Mouse (Mus musculus): ENCODE measurements around the gene Slc16a9. TPM values are rescaled to one million over a fixed set of nuclear protein-coding genes. Genes with fewer than 3 reads are reported as not detected.
"Not testable (repeated sequence)": the region's sequence is repeated elsewhere in the genome, so short reads cannot be mapped to it uniquely, and the experiment has no call there.

Gene Slc16a9
- not detected for polyA plus RNA-seq (2017; shearing (Covaris generic))

DNA sequence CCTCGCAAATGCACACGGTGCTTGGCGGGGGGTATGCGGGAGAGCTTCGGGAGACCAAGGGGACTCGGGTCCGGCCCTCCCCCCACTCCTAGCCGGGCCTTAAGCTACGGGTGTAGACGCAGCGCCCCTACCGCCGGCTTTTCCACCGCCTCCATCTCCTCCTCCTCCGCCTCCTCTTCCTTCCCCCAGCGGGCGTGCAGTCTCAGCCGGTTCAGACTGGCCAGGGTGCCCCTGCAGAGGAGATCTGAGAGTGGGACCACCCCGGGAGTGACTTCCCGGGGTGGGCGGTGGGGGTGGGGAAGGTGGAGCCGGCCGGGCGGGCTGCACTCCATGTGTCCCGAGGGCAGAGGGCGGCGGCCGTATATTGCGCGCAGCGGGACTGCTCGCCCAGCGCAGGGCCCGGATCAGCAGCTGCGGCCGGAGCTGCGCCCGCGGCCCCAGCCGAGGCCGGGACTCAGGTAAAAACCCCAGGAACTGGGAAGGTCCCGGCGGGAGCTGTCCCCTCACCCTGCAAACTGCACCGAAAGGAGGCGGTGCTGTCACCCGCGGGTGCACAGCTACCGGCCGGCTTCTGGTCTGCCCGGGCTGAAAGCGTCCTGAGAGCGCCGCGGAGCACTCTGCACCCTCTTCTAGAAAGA is at the start of gene Slc16a9:
Gene Slc16a9 (plus strand): TSS at position 180 of the 638 bp plus-strand sequence.
- no peak for ATAC-seq

DNA sequence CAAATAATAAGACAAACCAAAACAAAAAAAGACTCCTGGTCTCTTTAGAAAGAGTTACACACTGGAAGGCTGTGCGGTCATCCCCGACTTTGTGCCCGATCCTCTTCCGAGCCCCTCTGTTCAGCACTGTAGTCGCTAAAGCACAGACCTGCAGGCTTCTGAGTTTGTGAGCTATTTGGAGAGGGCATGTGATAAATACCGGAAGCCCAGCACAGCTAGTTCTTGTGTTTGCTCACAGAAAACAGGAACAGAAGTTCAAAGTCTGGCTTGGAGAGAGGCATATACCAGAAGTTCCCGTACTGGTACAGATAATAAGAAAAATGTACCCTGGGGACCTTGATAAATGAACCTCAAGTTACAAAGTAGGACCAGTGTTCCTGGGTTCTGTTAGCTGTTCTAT is 49.6 kb upstream of the Slc16a9 start:
- no peak for ATAC-seq

DNA sequence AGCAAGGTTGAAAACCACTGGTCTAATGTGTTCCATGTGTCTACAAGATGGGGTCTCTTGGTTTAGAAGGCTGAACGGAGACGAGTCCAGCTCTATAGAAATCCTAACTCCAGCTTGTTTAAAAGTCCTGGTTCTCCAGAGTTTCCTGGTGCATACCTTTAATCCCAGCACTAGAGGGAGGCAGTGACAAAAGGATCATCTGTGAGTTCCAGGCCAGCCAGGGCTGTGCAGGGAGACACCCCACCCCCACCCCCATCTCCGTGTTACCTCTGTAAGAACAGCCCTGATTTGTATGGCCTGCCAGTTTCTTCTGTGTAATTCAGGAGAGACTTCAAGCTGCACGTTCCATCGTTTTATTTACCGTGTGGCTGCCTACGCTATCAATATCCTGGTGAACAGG is 49.1 kb upstream of the Slc16a9 start:
- no peak for ATAC-seq

DNA sequence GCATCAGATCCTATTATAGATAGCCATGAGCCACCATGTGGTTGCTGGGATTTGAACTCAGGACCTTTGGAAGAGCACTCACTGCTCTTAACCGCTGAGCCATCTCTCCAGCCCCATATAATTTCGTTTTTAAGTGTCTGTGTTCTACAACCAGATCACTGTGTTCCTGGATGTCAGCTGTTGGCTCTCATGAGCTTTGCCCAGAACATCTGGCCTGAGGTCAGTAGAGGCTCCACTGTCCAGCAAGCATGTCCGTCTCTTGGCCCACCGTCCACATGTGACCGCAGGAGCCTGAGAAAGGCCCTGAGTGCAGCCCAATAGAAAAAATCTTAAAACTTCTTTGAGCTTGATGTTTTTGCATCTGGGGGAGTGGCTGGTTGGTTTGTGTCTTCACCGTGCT is 48.2 kb upstream of the Slc16a9 start:
- no peak for ATAC-seq

DNA sequence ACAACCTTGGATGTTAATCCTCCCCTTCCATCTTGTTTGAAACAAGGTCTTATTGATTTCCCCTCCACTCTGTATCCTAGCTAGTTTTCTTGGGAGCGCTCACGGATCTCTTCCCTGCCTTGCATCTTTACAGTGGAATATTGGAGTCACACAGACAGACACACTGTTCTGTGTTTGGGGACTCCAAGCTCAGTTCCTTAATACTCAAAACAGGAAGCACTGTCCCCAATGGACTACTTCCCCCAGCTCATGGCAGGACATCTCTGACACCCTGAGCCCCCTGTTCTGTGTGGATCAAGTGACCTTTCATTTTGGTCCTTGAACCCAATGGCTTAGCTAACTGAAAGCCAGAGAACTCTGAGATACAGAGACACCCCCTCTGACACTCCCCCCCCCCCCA is 47.3 kb upstream of the Slc16a9 start:
- no peak for ATAC-seq

DNA sequence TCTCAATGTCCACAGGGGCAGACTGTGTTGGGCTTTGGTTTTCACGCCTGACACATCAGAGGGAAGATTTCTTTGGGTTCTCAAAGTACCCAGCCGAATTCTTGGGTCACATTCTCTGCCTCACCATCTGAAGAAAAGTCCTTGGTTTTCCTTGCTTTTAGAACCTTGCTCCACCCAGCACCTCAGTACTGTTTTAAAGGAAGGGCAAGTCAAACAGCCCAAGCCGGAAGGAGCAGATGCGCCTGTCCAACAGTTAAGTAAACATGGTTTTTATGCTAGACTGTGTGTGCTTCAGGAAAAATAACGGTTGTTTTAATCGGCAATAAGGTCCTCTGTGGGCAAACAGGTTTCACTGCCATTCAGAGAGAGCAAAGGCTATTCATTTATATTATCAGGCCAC is 46.9 kb upstream of the Slc16a9 start:
- ATAC-seq: no peak

DNA sequence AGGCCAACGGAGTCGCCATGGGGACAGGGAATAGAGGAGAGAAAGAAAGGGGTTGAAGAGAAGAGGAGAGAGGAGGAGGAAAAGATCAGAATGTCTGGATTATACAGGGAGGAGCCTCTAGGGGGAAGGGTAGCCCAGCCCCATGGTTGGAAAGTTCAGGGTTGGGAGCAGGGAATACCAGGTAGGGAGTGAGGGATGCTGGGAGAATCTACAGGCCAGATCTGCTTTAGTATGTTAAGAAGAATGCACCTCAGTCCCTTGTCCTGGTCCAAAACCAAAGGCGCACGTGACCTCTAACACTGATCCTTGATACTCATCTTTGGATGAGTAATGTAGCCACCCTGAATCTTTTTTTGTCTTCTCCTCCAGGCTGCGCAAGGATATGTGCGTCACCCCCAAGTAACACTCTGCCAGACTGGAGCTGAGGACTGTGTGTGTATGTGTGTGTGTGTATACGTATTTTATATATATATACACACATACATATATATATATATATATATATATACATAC is 45.9 kb upstream of the Slc16a9 start:
- ATAC-seq: no peak

DNA sequence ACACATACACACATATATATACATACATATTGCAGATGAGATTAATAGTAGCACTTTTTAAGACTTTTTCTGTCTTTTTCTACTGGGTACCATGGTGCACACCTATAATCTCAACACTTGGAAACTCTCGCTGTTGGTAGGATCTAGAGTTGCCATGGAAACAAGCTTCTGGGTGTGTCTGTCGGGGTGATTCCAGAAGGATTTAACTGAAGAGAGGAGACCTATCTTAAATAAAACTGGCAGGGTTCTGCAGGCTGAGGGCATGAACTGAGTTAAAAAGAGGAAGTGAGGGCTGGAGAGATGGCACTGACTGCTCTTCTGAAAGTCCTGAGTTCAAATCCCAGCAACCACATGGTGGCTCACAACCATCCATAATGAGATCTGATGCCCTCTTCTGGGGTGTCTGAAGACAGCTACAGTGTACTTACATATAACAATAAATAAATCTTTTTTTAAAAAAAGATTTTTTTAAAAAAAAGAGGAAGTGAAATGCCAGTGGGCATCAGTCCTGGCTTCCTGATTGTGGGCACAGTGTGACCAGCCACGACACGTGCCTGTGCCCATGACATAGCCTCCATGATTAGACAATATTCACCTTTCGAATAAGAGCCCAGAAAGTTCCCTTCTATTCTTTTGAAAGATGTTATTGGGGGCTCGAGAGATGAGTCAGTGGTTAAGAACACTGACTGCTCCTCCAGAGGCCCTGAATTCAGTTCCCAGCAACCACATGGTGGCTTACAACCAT is 45.3 kb upstream of the Slc16a9 start:
- no peak for ATAC-seq

DNA sequence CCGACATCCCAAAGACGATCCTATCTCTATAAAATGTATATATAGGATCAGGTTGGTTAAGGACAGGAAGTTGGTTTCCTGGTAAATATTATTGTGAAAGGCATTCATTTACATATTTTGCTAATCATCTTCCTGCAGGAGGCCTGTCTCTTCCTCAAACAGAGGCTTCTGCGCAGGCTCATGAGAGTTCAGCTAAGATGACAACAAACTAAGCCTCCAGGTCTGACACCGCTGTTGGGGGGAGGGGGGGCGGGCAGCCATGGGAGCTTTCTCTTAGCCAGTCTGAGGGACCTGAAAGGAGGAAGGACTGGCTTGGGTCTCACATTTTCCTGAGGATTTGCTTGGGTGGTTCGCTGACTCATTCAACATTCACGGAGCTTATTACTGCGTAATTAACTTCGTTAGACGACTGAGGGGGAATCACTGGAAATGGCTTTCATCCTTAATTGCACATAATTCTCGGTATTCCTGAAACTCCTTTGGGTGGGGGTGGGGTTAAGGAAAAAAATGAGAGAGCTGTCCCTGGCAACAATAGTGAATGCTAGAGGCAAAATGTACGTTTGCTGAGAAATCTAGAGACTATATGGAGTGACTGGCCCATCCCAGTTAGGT is 43.9 kb upstream of the Slc16a9 start:
- no peak for ATAC-seq

DNA sequence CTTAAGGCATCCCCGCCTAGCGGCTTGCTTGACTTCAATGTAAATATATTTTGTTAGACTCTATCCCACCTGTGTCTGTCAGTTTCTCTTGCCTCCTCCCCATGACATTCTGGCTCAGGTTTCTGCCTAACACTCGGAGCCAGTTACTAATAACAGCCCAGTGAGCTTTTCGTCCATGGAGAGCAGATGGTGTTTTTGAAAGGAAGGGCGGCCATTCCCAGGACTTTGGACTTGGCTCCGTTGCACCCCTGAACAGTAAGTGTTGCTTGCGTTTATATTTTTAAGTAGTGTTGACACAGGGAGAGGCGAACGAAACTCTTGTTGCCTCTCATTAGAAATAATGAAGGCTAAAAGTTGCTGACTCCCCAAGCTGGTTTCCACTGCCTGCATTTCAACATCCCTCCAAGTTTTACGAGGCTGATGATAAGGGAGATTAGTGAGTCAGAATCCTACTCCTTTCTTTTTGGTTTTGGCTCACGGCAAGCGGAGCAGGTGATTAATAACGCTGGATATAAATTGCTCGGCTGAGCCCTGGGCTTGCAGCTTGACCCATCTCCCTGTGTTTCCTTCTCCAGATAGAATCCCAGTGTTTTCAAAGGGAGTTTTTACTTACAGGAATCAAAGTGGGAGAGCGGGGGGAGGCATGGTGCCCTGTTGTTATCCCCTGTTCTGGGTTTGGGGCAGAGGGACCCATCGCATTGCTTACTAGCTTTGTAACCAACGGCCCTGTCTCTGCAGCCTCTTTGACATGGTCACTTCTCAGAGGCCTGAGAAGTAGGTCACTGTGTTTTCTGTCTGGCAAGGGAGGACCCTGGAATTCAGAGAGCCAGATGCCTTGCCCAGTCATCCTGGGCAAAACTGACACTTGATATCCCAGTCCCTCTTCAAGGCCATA is 40.1 kb upstream of the Slc16a9 start, which contains the start of gene Mrln:
Gene Mrln (plus strand): TSS at position 160 of the 895 bp plus-strand sequence.
- ATAC-seq: no peak

DNA sequence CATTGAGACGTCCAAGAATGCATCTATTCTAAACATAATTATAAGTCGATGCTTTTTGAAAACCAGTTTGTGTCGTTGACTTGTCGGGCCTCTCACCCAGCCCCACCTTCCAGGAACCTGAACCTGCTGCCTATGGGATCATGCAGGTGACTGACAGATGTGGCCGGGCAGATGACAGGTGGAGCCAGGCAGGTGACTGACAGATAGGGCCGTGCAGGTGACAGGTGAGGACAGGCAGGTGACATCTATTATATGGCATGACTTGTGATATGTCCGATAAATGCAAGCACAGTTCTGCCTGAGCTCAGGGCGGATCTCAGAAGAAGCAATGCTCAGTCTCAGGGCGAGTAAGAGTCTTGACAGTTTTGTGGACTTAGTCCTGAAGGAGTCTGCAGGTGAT is 33.6 kb upstream of the Slc16a9 start:
- ATAC-seq: no peak

DNA sequence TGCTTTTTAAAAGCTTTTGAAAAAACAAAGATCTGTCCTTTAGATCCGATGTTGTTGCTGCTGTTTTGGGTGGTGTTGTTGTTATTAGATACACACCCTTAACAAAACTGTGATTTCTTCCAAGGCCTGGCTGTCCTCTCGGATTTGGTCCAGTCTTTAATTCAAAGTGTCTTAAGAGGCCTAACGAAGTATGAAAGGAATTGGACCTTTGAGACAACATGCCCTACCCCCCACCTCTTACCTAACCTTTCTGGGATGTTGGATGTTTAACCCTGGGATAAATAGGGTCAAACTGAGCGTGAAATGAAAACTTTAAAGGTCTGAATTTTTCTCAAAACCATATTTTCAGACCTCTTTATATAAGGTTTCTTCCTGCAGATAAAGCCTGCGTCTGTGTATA is 23.9 kb upstream of the Slc16a9 start:
- no peak for ATAC-seq

DNA sequence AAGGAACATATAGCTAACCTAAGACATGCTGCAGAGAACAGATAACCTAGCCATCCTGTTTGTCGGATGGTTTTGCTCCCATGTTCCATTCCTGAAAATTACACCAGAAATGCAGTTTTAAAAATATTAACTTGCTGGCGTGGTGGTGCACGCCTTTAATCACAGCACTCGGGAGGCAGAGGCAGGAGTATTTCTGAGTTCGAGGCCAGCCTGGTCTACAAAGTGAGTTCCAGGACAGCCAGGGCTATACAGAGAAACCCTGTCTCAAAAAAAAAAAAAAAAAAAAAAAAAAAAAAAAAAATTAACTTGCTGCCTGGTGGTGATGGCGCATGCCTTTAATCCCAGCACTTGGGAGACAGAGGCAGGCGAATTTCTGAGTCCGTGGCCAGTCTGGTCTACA is 22.7 kb upstream of the Slc16a9 start:
- not testable (repeated sequence) for ATAC-seq

DNA sequence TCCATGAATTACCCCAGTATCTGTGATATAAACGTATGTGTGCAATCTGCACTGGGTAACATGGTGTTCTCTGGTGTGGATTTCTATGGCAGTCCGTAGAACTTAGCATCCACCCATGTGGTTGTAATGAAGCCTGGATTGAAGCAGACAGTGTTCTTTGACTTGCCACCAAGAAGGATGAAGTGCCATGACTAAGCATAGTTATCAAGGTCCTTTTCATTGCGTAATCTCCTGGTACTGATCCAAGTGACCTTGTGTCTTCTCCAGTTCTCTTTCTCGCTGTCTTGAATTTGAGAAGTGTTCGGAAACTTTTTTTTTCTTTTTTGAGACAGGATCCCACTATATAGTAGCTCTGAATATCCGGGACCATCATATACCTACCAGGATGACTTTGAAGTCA is 20.3 kb upstream of the Slc16a9 start:
- no peak for ATAC-seq

DNA sequence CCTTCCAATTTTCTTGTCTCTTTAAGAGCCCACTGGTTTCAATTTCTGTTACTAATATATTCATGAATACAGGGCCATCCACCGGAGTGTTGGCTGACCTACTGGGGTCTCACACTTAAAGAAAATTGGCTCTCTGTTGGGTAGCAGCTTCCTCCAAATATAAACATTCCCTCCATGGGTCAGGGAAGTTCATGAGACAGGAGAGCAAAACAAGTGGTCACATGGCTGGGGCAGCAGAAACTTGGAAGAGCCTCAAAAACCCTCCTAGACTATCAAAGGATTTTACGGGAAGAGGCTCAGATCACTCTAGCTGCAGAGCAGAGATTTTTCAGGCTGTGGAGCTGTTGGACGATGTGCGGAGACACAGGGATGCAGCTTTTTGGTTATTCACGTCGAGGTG is 19.1 kb upstream of the Slc16a9 start:
- no peak for ATAC-seq

DNA sequence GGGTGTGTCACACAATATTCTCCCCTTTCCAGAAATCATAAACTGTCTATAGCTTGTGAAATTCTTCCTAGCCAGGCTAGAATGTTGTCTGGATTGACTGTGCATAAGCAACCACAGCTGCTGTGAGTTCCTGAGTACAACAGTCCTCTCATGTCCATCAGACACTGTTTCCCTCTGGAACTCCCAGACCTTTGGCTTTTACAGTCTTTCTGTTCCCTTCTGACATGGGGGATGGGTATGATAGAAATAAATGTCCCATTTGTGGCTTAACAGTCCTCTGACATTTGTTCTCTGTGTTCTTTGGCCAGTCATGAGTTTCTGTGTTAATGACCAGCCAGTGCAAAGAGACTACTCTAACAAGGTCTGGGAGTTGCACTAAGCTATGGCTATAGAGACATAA is 18.3 kb upstream of the Slc16a9 start:
- no peak for ATAC-seq

DNA sequence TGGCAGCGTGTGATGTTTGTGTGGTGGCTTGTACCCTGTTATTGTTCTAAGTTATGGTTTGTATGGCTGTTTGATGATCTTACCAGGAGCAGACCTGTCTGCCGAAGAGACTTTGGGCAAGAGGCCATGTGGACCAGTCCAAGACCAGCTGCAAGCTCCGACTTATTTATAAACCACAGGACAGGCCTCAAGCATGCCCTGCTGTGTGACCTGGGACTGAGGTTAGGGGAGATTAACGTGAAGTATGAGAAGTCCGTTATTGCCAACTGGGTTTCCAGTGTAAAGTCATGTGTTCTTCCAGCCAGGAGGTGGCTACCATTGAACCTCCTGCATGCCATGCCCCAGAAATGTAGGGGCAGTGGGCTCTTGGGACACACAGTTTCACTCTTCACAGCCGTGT is 14.5 kb upstream of the Slc16a9 start:
- ATAC-seq: no peak

DNA sequence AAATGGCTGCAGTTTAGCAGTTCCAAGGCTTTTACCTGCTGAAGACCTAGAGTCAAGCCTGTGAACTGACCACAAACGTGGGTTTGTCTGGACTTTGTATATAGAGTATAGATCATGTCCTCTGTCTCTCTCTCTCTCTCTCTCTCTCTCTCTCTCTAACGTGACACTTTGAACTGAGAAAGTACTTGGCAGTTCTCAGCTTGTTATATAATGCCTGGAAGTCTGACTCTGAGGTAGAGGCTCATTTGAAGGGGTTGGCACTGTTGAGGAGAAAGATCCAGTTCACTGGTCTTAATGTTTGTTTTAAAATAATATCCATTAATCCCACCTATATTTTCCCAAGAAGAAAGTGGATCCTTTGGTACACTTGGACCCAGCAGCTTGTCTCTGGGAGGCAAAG is 7.0 kb upstream of the Slc16a9 start:
- no peak for ATAC-seq

DNA sequence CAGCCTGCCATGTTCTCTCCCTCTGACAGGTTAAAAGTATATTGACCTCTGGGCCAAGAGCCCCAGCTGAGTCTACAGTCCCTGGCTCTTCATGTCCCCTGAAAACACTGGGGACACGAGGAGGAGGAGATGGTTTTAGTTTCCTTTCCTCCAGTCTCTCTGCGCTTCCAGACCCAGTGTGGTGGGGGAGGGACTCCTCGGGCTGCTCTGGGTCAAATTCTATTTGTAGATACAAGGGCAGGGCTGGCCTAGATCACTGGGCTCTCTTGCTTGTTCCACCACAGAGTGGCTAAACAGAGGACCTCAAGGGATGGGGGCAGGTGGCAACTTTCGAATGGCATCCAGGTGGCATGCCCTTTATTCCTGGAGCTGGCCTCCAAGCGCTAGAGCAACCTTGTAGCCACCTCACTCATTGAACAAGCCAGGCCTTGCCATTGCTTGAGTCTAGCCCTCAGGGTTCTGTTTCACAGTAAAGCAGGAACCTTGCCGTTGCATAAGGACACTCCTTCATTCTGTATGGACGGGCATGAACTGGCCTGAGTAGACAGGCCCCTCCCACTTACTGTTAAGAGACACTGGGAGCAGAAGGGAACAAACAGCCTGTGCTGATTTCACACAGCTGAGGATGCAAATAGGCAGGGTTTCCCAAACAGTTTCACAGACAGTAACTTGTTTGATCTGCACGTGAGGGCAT is 2.0 kb upstream of the Slc16a9 start:
- no peak for ATAC-seq

DNA sequence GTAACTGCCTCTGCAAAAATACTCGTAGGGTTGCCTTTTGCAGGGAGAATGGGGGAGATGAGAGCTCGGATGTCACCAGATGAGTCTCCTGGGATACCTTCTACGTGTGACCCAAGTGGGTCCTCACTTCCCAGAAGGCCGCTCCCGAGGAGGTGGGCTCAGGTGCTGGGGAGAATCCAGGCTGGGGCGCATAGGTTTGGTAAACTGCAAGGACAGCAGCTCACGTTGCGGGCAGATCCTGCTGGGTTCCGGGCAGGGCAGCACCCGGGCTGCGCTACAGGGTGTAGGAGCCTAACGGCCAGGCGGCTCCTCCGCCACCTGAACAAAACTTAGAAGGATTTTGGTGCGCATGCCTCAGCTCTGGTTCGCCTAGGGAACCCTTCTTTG is 652 bp downstream of the Slc16a9 start:
- no peak for ATAC-seq

DNA sequence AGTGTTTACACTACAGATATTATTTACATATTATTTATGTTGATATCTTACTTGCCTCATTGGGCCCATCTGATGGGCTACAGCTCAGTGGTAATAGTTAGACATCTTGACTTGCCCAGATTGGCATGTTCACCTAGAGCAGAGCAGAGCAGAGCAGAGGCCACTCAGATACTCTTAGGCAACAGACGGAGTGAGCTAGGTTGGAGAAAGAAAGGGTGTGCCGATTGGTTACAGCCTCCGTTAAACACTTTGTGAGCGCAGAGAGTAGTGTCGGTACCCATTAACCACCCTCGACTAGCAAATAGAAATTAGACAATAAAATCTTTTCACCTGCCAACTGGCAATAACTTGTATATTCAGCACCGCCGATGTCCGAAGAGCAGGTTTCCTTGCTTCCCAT is 1.2 kb downstream of the Slc16a9 start:
- no peak for ATAC-seq

DNA sequence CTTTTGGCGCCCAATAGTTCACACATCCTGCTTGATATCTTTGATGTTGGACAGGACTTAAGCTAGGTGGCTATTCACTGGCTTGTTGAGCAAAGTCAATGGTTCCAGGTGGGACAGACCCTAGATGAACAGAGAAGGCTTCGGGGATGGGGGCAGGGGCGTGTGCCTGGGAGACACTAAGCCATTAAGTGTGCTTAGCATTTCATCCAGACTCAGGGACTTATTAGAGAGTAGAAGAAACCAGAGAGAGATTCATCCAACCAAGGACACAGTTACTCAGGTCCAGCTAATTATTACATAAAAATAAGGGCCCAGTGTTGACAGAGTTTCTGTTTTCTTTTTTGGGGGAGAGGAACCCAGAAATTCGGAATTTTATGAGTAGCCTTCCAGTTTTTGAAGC is 5.5 kb downstream of the Slc16a9 start:
- no peak for ATAC-seq

All from inflammation-experienced regulatory T-cells, adult 6 months (primary cell).